Mouse (Mus musculus) forebrain, embryonic 12.5 days (tissue): ENCODE measurements around the gene Olfr692. TPM values are rescaled to one million over a fixed set of nuclear protein-coding genes. Genes with fewer than 3 reads are reported as not detected.
"Not testable (repeated sequence)": the region's sequence is repeated elsewhere in the genome, so short reads cannot be mapped to it uniquely, and the experiment has no call there.

Source experiments
- ATAC-seq: fragments of 200-750 bp; cut with Nextera tagmentation; 2 replicates; pipeline ENCODE4 v1.8.0; 2017; ENCODE audit warnings: moderate TSS enrichment; ENCODE audit not compliant: low FRiP score
- H3K27ac ChIP-seq: fragments of 300-500 bp; sonication (generic); 2 replicates; pipeline ENCODE4 v1.5.1; 2016; ENCODE audit warnings: mild to moderate bottlenecking
- H3K27me3 ChIP-seq: fragments of 300-500 bp; sonication (generic); 2 replicates; pipeline ENCODE4 v1.6.1; 2016; ENCODE audit warnings: mild to moderate bottlenecking
- H3K36me3 ChIP-seq: fragments of 300-500 bp; sonication (generic); replicated peaks from 2 replicates; pipeline ENCODE4 v1.6.1; 2016; ENCODE audit warnings: mild to moderate bottlenecking
- H3K4me1 ChIP-seq: fragments of 300-500 bp; sonication (generic); 2 replicates; pipeline ENCODE4 v1.6.1; 2016
- H3K4me2 ChIP-seq: fragments of 300-500 bp; sonication (generic); 2 replicates; pipeline ENCODE4 v1.6.1; 2016; ENCODE audit warnings: mild to moderate bottlenecking, moderate library complexity
- H3K4me3 ChIP-seq: fragments of 300-500 bp; sonication (generic); replicated peaks from 2 replicates; pipeline ENCODE4 v1.5.1; 2016; ENCODE audit warnings: mild to moderate bottlenecking
- H3K9ac ChIP-seq: fragments of 300-500 bp; sonication (generic); 2 replicates; pipeline ENCODE4 v1.6.1; 2016; ENCODE audit warnings: mild to moderate bottlenecking
- H3K9me3 ChIP-seq: fragments of 300-500 bp; sonication (generic); 2 replicates; pipeline ENCODE4 v1.6.1; 2016
- WGBS: fragments of 180-500 bp; shearing (Covaris S2); methylation state at CpG from one replicate; pipeline ENCODE4 v1.1.7; 2016; 5-methylcytosine and 5-hydroxymethylcytosine counted together
- polyA plus RNA-seq: library from polyadenylated mRNA; unstranded; fragments of >200 nt; fragmentation: Nextera tagmentation; extraction: Ambion mirVana; gene quantifications from 2 replicates; pipeline ENCODE4 v1.2.1, GENCODE M21; 2016

Gene Olfr692
- polyA plus RNA-seq, 1 experiment from 2014 or later, result not detected

DNA sequence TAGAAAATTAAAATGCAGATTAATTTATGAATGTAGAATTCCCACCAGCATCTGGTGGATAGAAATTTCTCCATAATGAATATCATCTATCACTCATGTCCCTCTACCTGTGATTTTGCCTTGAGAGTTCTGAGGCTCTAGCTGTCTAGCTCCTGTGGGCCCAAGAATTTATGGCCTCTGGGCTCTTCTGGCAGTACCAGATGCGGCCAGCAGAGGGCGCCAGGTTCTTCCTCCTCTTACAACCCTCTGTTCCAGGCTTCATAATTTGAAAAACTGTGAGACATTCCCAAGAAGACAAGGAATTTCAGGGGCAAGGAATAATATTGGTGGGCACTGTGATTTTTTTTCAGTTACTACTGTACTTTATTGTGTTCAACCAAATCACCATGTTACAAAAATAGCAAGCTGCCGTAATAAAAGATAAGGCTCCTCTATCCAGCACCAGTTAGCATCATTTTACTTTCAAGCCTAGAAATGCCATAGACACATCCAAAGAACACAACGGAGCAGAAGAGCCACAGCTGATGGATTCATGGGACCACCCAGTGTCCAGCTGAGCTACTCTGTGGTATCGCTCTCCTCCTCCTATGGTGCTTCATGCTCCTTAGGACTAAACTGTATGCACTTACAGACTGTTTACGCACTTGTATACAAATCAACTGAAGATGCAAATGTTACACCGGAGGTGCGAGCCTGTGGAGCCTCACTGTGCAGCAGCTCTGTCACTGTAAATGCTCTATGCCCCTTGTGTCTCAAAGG, 44.0 kb downstream of the Olfr692 start:
- H3K9ac ChIP-seq, H3K9me3 ChIP-seq, H3K4me3 ChIP-seq, H3K36me3 ChIP-seq, H3K4me1 ChIP-seq, H3K27ac ChIP-seq, H3K4me2 ChIP-seq, H3K27me3 ChIP-seq: not testable (repeated sequence)
- peak; percentile 52; the same call in 1 of the 2 replicates for ATAC-seq
- 60% methylated on average over 8 of the region's 8 CpGs for WGBS

DNA sequence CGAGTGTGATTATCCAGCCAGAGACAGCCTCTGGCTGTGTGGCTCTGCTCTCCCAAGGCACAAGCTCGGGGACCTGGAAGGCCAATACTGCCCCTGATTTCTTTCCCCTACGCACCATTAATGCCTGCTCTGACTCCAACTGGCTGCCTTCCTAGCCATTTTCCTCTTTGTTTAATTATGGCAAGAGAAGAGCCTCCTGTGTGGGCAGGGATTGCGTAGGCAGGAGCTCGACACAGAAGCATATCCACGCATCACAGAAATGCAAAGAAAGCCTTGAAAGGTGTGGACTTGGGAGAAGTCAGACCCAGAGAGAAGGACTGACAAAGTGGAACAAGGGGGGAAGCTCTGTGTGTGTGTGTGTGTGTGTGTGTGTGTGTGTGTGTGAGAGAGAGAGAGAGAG, 46.4 kb downstream of the Olfr692 start:
- 60% methylated on average over 6 of the region's 6 CpGs for WGBS
- Histone ChIP-seq H3K4me1 (no peaks in the 10 kb centered on the region), H3K9me3 (no peaks in the 10 kb centered on the region), H3K4me2 (no peak overlapping the region), H3K27me3 (no peaks in the 10 kb centered on the region), H3K9ac (no peak overlapping the region), H3K4me3 (no peak overlapping the region), H3K27ac (no peak overlapping the region), H3K36me3 (no peaks in the 10 kb centered on the region)
- ATAC-seq, result no peak

GRCm38 (mm10) chr7:105416529-105416928, 48.5 kb downstream of the Olfr692 start:
- H3K9me3 ChIP-seq, result no peaks in the 10 kb centered on the region
- no peaks in the 10 kb centered on the region for H3K36me3 ChIP-seq
- ATAC-seq, result no peak
- WGBS, result 95% methylated on average over 7 of the region's 7 CpGs
- no peak overlapping the region for H3K4me3 ChIP-seq
- no peaks in the 10 kb centered on the region for H3K27me3 ChIP-seq
- H3K4me2 ChIP-seq, result no peak overlapping the region
- no peak overlapping the region for H3K9ac ChIP-seq
- H3K27ac ChIP-seq, result no peak overlapping the region
- H3K4me1 ChIP-seq, result no peaks in the 10 kb centered on the region

GRCm38 (mm10) chr7:105418106-105418505, 50.1 kb downstream of the Olfr692 start:
- Histone ChIP-seq H3K27ac (no peak overlapping the region), H3K9me3 (no peaks in the 10 kb centered on the region)
- 83% methylated on average over 5 of the region's 5 CpGs for WGBS

More at GRCm38 (mm10) chr7:105418106-105418505, 50.1 kb downstream of the Olfr692 start:
- ATAC-seq, result no peak
- H3K9ac ChIP-seq, result no peak overlapping the region
- no peaks in the 10 kb centered on the region for H3K27me3 ChIP-seq
- H3K36me3 ChIP-seq, result no peaks in the 10 kb centered on the region
- no peak overlapping the region for H3K4me2 ChIP-seq
- no peaks in the 10 kb centered on the region for H3K4me1 ChIP-seq
- no peak overlapping the region for H3K4me3 ChIP-seq

Other genes starting within 250 kb of the Olfr692 start
- gene Olfr683, start 221.2 kb upstream of the Olfr692 start, polyA plus RNA-seq, result 0.13 TPM in 1 of 2 replicates, not detected in the other
- gene Olfr684, start 204.6 kb upstream of the Olfr692 start, polyA plus RNA-seq, result not detected in 2 replicates
- gene Olfr685, start 182.2 kb upstream of the Olfr692 start, polyA plus RNA-seq, result not detected in 2 replicates
- not detected in 2 replicates for gene Olfr686, start 160.7 kb upstream of the Olfr692 start, polyA plus RNA-seq
- gene Olfr688, start 80.1 kb upstream of the Olfr692 start, polyA plus RNA-seq, result not detected in 2 replicates
- gene Olfr689, start 57.1 kb upstream of the Olfr692 start, polyA plus RNA-seq, result not detected in 2 replicates
- not detected in 2 replicates for gene Olfr690, start 34.1 kb upstream of the Olfr692 start, polyA plus RNA-seq
- not detected in 2 replicates for gene Olfr691, start 26.0 kb upstream of the Olfr692 start, polyA plus RNA-seq
- gene Gm5901, start 6.8 kb downstream of the Olfr692 start, polyA plus RNA-seq, result not detected in 2 replicates
- gene Fam160a2, start 31.8 kb downstream of the Olfr692 start, polyA plus RNA-seq, result 48.2 and 49.7 TPM in 2 replicates
- gene Cnga4, start 36.3 kb downstream of the Olfr692 start, polyA plus RNA-seq, result 0.10 and 0.19 TPM in 2 replicates
- gene Cckbr, start 57.5 kb downstream of the Olfr692 start, polyA plus RNA-seq, result 0.38 and 0.70 TPM in 2 replicates
- 20.2 and 24.7 TPM in 2 replicates for gene Cavin3, start 114.1 kb downstream of the Olfr692 start, polyA plus RNA-seq
- 42.5 and 43.6 TPM in 2 replicates for gene Smpd1, start 186.1 kb downstream of the Olfr692 start, polyA plus RNA-seq
- 149 and 160 TPM in 2 replicates for gene Apbb1, start 213.4 kb downstream of the Olfr692 start, polyA plus RNA-seq
- gene Hpx, start 231.9 kb downstream of the Olfr692 start, polyA plus RNA-seq, result 0.17 and 0.29 TPM in 2 replicates